Mouse (Mus musculus): Measurements from ENCODE around the gene Vmn1r152. TPM values are rescaled to one million over a fixed set of nuclear protein-coding genes. Genes with fewer than 3 reads are reported as not detected.
"Not testable (repeated sequence)": the region's sequence is repeated elsewhere in the genome, so short reads cannot be mapped to it uniquely, and the experiment has no call there.

Gene Vmn1r152
- polyA plus RNA-seq (2017; shearing (Covaris generic)): not detected

DNA sequence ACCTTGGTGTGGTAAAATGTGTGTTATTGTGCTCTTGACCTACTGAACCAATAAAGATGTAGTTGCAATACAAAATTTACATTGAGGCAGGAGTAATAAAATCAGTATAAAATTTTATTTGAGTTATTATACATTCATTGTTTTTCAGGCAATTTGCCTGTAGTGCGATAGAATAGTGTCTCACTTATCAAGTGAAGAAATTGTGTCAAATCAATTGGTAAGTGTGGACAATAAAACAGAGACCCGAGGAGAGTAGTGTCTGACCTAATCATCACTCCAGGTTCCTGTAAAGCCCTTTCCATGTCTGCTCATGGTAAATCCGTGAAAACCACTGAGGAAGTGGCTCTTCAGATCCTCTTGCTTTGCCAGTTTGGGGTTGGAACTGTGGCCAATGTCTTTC, at the start of gene Vmn1r152:
Vmn1r152 (plus strand) TSS at position 301 of the 400 bp plus-strand sequence.
- not testable (repeated sequence) for ATAC-seq

DNA sequence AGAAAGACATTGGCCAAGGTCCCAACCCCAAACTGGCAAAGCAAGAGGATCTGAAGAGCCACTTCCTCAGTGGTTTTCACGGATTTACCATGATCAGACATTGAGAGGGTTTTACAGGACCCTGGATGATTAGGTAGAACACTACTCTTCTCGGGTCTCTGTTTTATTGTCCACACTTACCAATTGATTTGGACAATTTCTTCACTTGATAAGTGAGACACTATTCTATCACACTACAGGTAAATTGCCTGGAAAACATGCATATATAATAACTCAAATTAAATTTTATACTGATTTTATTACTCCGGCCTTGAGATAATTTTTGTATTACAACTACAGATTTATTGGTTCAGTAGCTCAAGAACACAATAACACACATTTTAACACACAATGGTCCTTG, 23.2 kb upstream of the Vmn1r152 start, which contains the start of gene Vmn1r151:
Vmn1r151 (minus strand) TSS at position 101 of the 400 bp plus-strand sequence.
- not testable (repeated sequence) for ATAC-seq

DNA sequence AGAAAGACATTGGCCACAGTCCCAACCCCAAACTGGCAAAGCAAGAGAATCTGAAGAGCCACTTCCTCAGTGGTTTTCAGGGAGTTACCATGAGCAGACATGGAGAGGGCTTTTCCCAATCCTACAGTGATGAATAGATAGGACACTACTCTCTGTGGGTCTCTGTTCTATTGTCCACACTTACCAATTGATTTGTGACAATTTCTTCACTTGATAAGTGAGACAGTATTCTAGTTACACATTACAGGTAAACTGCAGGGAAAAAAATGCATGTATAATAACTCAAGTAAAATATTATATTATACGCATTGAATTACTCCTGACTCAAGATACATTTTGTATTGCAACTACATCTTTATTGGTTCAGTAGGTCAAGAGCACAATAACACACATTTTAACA, 12.0 kb downstream of the Vmn1r152 start, which contains the start of gene Gm8677:
Gm8677 (minus strand) TSS at position 101 of the 400 bp plus-strand sequence.
- ATAC-seq: not testable (repeated sequence)

- ATAC-seq: not testable (repeated sequence)
Observed at GRCm38 (mm10) chr7:22565243-22565642, 42.5 kb downstream of the Vmn1r152 start, which contains the start of gene Gm4201. Gene Gm4201 (minus strand): TSS chr7:22565343.

Other genes starting within 250 kb of the Vmn1r152 start
- not detected for gene Gm4187, start 193.2 kb upstream of the Vmn1r152 start, polyA plus RNA-seq (2017; shearing (Covaris generic))
- gene Gm8660, start 151.9 kb upstream of the Vmn1r152 start, polyA plus RNA-seq (2017; shearing (Covaris generic)): not detected
- not detected for gene Vmn1r148, start 109.4 kb upstream of the Vmn1r152 start, polyA plus RNA-seq (2017; shearing (Covaris generic))
- not detected for gene Vmn1r149, start 84.7 kb upstream of the Vmn1r152 start, polyA plus RNA-seq (2017; shearing (Covaris generic))
- gene Gm10665, start 58.9 kb upstream of the Vmn1r152 start, polyA plus RNA-seq (2017; shearing (Covaris generic)): not detected
- gene Vmn1r151, start 23.3 kb upstream of the Vmn1r152 start, polyA plus RNA-seq (2017; shearing (Covaris generic)): not detected
- gene Gm8677, start 11.9 kb downstream of the Vmn1r152 start, polyA plus RNA-seq (2017; shearing (Covaris generic)): not detected
- gene Gm4201, start 42.4 kb downstream of the Vmn1r152 start, polyA plus RNA-seq (2017; shearing (Covaris generic)): not detected
- gene Gm4565, start 65.2 kb downstream of the Vmn1r152 start, polyA plus RNA-seq (2017; shearing (Covaris generic)): not detected
- not detected for gene Vmn1r155, start 135.1 kb downstream of the Vmn1r152 start, polyA plus RNA-seq (2017; shearing (Covaris generic))
- not detected for gene Gm8693, start 169.3 kb downstream of the Vmn1r152 start, polyA plus RNA-seq (2017; shearing (Covaris generic))
- gene Gm4567, start 196.7 kb downstream of the Vmn1r152 start, polyA plus RNA-seq (2017; shearing (Covaris generic)): not detected
- not detected for gene Vmn1r157, start 238.7 kb downstream of the Vmn1r152 start, polyA plus RNA-seq (2017; shearing (Covaris generic))

Data from inflammation-experienced regulatory T-cells, adult 6 months (primary cell).